In the genomic region with DNA sequence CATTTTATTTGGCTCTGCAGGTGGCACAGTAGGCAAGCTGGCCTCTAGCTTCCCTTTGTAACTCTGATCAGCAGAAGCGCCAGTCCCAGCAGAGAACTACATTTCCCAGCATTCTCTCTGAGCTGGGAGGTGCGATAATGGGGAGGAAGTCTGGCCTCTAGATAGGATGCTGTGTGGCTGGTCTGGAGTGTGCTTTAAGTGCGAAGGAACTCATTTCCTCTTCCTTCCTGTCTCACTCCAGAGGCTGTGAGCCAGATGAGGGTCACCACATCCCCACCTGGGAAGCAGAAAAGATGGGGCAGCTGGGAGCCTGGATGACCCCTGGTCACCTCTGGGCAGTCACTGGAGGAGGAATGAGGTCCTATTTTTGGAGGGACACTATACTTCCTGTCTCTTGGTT, we compare ENCODE assay signal across 1 mouse cellular context.
A peak's percentile ranks its signal among the peaks of the same experiment; 100 is the strongest.
TF ChIP-seq lines count a peak whose summit lies in the region.

No protein-coding gene starts in this region.

TF ChIP-seq in MEL, 35 proteins besides CTCF, POLR2A, EP300 and RAD21 (continued from another document):
- TF ChIP-seq MAX (IDR thresholded peaks at IDR 0.05; ENCODE audit: low read length) (peak; percentile 91), UBTF (IDR thresholded peaks at IDR 0.05; ENCODE audit: borderline replicate concordance, insufficient read depth, low read depth, low read length) (no peak), MXI1 (IDR thresholded peaks at IDR 0.05; ENCODE audit: low read depth, low read length) (no peak; the same call in 1 of the 2 replicates), ZKSCAN1 (IDR thresholded peaks at IDR 0.05; ENCODE audit: low read depth, low read length) (no peak), TAL1 (IDR thresholded peaks at IDR 0.05; ENCODE audit: low read length) (peak; percentile 60), GATA1 (IDR thresholded peaks at IDR 0.05; ENCODE audit: low read depth, low read length) (peak; percentile 94)
